Mouse (Mus musculus) limb, embryonic 14.5 days (tissue): ENCODE results near the gene Il7r. TPM values are rescaled to one million over a fixed set of nuclear protein-coding genes. Genes with fewer than 3 reads are reported as not detected.

ENCODE experiments used
- ATAC-seq: fragments of 200-750 bp; cut with Nextera tagmentation; 2 replicates; pipeline ENCODE4 v1.8.0; 2017; ENCODE audit warnings: low read depth, moderate number of reproducible peaks, moderate TSS enrichment; ENCODE audit not compliant: low FRiP score
- DNase-seq: peaks from one replicate; pipeline ENCODE4 v3.0.0-alpha.2; 2015; ENCODE audit warnings: low spot score
- H3K27ac ChIP-seq: fragments of 300-500 bp; sonication (generic); replicated peaks from 2 replicates; pipeline ENCODE4 v1.5.1; 2014; ENCODE audit warnings: low read depth, mild to moderate bottlenecking, low read length, moderate library complexity, mixed read lengths
- H3K27me3 ChIP-seq: fragments of 300-500 bp; sonication (generic); 2 replicates; pipeline ENCODE4 v1.6.1; 2014; ENCODE audit warnings: low read length, mixed read lengths; ENCODE audit not compliant: control insufficient read depth, insufficient read depth
- H3K36me3 ChIP-seq: fragments of 300-500 bp; sonication (generic); 2 replicates; pipeline ENCODE4 v1.6.1; 2014; ENCODE audit warnings: mild to moderate bottlenecking, low read length, moderate library complexity, mixed read lengths; ENCODE audit not compliant: control insufficient read depth, insufficient read depth
- H3K4me1 ChIP-seq: fragments of 300-500 bp; sonication (generic); 2 replicates; pipeline ENCODE4 v1.6.1; 2014; ENCODE audit warnings: antibody characterized with exemption, low read length, mixed read lengths; ENCODE audit not compliant: control insufficient read depth, insufficient read depth
- H3K4me2 ChIP-seq: fragments of 300-500 bp; sonication (generic); replicated peaks from 2 replicates; pipeline ENCODE4 v1.6.1; 2014; ENCODE audit warnings: low read depth, mild to moderate bottlenecking, low read length, moderate library complexity; ENCODE audit not compliant: severe bottlenecking
- H3K4me3 ChIP-seq: fragments of 300-500 bp; sonication (generic); replicated peaks from 2 replicates; pipeline ENCODE4 v1.5.1; 2014; ENCODE audit warnings: low read length
- H3K9ac ChIP-seq: fragments of 300-500 bp; sonication (generic); 2 replicates; pipeline ENCODE4 v1.6.1; 2014; ENCODE audit warnings: mild to moderate bottlenecking, low read depth, low read length, moderate library complexity; ENCODE audit not compliant: severe bottlenecking
- H3K9me3 ChIP-seq: fragments of 300-500 bp; sonication (generic); 2 replicates; pipeline ENCODE4 v1.6.1; 2016; ENCODE audit warnings: low read length; ENCODE audit not compliant: control insufficient read depth
- POLR2A ChIP-seq: fragments of 200-500 bp; IDR thresholded peaks from 2 replicates; pipeline ENCODE4 v1.8.0; 2012; ENCODE audit warnings: inconsistent platforms, mild to moderate bottlenecking, moderate library complexity, borderline replicate concordance; ENCODE audit not compliant: insufficient read depth, insufficient read length; ENCODE audit errors: extremely low read depth
- WGBS: fragments of 180-500 bp; shearing (Covaris S2); extraction: QIAGEN DNeasy Blood & Tissue Kit; methylation state at CpG from one replicate; pipeline ENCODE4 v1.1.7; 2014; 5-methylcytosine and 5-hydroxymethylcytosine counted together
- polyA plus RNA-seq, 2 experiments: library from polyadenylated mRNA; depleted of rRNA in 1 of 2; stranded (reverse) in 1 of 2; unstranded in 1 of 2; fragments of >200 nt; fragmentation: Nextera tagmentation in 1 of 2; extraction: Ambion mirVana in 1 of 2; gene quantifications; 2 replicates each; pipeline versions ENCODE4 v1.2.1 to v1.2.3; 2012 to 2014

Il7r gene
- 0.12 and 0.13 TPM in 2 replicates for polyA plus RNA-seq (2012; rRNA removed)
- 0.07 TPM in 1 of 2 replicates, not detected in the other for polyA plus RNA-seq (2014; fragmentation: Nextera tagmentation; extraction: Ambion mirVana)

- H3K4me1 ChIP-seq: no peaks in the 10 kb centered on the region
- no peak within 1 kb of the TSS for H3K4me2 ChIP-seq
- H3K36me3 ChIP-seq: no peaks in the 10 kb centered on the region
- no peak for TF ChIP-seq POLR2A
- 82% methylated on average over 4 of the region's 4 CpGs for WGBS
- no peak within 1 kb of the TSS for H3K4me3 ChIP-seq
- no peaks in the 10 kb centered on the region for H3K9me3 ChIP-seq
- no peak for DNase-seq
- H3K27me3 ChIP-seq: no peaks in the 10 kb centered on the region
- no peak within 1 kb of the TSS for H3K27ac ChIP-seq
- no peak for ATAC-seq
- no peak within 1 kb of the TSS for H3K9ac ChIP-seq
Observed at GRCm38 (mm10) chr15:9530076-9530475, at the start of gene Il7r. TSS of gene Il7r (minus strand) at chr15:9530176.

- H3K4me1 ChIP-seq: no peaks in the 10 kb centered on the region
- WGBS: 79% methylated on average over 4 of the region's 4 CpGs
- no peaks in the 10 kb centered on the region for H3K27me3 ChIP-seq
- no peak overlapping the region for H3K4me2 ChIP-seq
- H3K36me3 ChIP-seq: no peaks in the 10 kb centered on the region
- no peaks in the 10 kb centered on the region for H3K9me3 ChIP-seq
- no peak overlapping the region for H3K27ac ChIP-seq
- H3K9ac ChIP-seq: no peak overlapping the region
- no peak for ATAC-seq
- no peak for TF ChIP-seq POLR2A
- no peak overlapping the region for H3K4me3 ChIP-seq
- no peak for DNase-seq
Observed at GRCm38 (mm10) chr15:9577303-9577702, 47.3 kb upstream of the Il7r start.

GRCm38 (mm10) chr15:9574796-9575195 lies 44.8 kb upstream of the Il7r start:
- no peak for ATAC-seq
- no peak overlapping the region for H3K4me3 ChIP-seq
- no peak for DNase-seq
- WGBS: 83% methylated on average over 5 of the region's 5 CpGs
- H3K27me3 ChIP-seq: no peaks in the 10 kb centered on the region
- H3K36me3 ChIP-seq: no peaks in the 10 kb centered on the region
- H3K4me1 ChIP-seq: no peaks in the 10 kb centered on the region
- H3K9me3 ChIP-seq: no peaks in the 10 kb centered on the region
- TF ChIP-seq POLR2A: no peak
- H3K4me2 ChIP-seq: no peak overlapping the region
- H3K27ac ChIP-seq: no peak overlapping the region
- no peak overlapping the region for H3K9ac ChIP-seq

GRCm38 (mm10) chr15:9573361-9573760 lies 43.4 kb upstream of the Il7r start:
- Histone ChIP-seq H3K9me3 (no peaks in the 10 kb centered on the region), H3K36me3 (no peaks in the 10 kb centered on the region), H3K27ac (no peak overlapping the region), H3K27me3 (no peaks in the 10 kb centered on the region), H3K4me3 (no peak overlapping the region), H3K4me2 (no peak overlapping the region), H3K4me1 (no peaks in the 10 kb centered on the region), H3K9ac (no peak overlapping the region)
- DNase-seq (no peak), ATAC-seq (no peak)
- no peak for TF ChIP-seq POLR2A
- WGBS: 85% methylated on average over 4 of the region's 4 CpGs

GRCm38 (mm10) chr15:9572664-9573063 lies 42.7 kb upstream of the Il7r start:
- no peak overlapping the region for H3K4me2 ChIP-seq
- no peak overlapping the region for H3K9ac ChIP-seq
- no peak for TF ChIP-seq POLR2A
- no peaks in the 10 kb centered on the region for H3K9me3 ChIP-seq
- H3K4me3 ChIP-seq: no peak overlapping the region
- no peak overlapping the region for H3K27ac ChIP-seq
- H3K4me1 ChIP-seq: no peaks in the 10 kb centered on the region
- 79% methylated on average over 7 of the region's 7 CpGs for WGBS
- DNase-seq: no peak
- ATAC-seq: no peak
- H3K36me3 ChIP-seq: no peaks in the 10 kb centered on the region
- H3K27me3 ChIP-seq: no peaks in the 10 kb centered on the region

GRCm38 (mm10) chr15:9571896-9572295 lies 41.9 kb upstream of the Il7r start:
- Histone ChIP-seq H3K4me2 (no peak overlapping the region), H3K9me3 (no peaks in the 10 kb centered on the region), H3K27ac (no peak overlapping the region), H3K36me3 (no peaks in the 10 kb centered on the region), H3K4me1 (no peaks in the 10 kb centered on the region), H3K27me3 (no peaks in the 10 kb centered on the region), H3K4me3 (no peak overlapping the region), H3K9ac (no peak overlapping the region)
- no peak for DNase-seq
- TF ChIP-seq POLR2A: no peak
- no peak for ATAC-seq
- WGBS: 94% methylated on average over 2 of the region's 2 CpGs
